Mouse (Mus musculus) forebrain, postnatal 0 days (tissue): Measurements from ENCODE around the gene Crebbp. TPM values are rescaled to one million over a fixed set of nuclear protein-coding genes. Genes with fewer than 3 reads are reported as not detected.

Experiments
- ATAC-seq: fragments of 200-750 bp; cut with Nextera tagmentation; 2 replicates; pipeline ENCODE4 v1.8.0; 2017; ENCODE audit warnings: mild to moderate bottlenecking, moderate library complexity
- DNase-seq: peaks from one replicate; pipeline ENCODE4 v3.0.0-alpha.2; 2015
- H3K27ac ChIP-seq: fragments of 300-500 bp; sonication (generic); 2 replicates; pipeline ENCODE4 v1.5.1; 2014; ENCODE audit warnings: low read depth, mild to moderate bottlenecking, antibody characterized with exemption, low read length, moderate library complexity, mixed read lengths
- H3K27me3 ChIP-seq: fragments of 300-500 bp; sonication (generic); 2 replicates; pipeline ENCODE4 v1.6.1; 2014; ENCODE audit warnings: mild to moderate bottlenecking, low read length, mixed read lengths; ENCODE audit not compliant: insufficient read depth
- H3K36me3 ChIP-seq: fragments of 300-500 bp; sonication (generic); 2 replicates; pipeline ENCODE4 v1.6.1; 2014; ENCODE audit warnings: mild to moderate bottlenecking, moderate library complexity; ENCODE audit not compliant: insufficient read depth
- H3K4me1 ChIP-seq: fragments of 300-500 bp; sonication (generic); 2 replicates; pipeline ENCODE4 v1.6.1; 2014; ENCODE audit warnings: antibody characterized with exemption; ENCODE audit not compliant: insufficient read depth
- H3K4me2 ChIP-seq: fragments of 300-500 bp; sonication (generic); 2 replicates; pipeline ENCODE4 v1.6.1; 2014; ENCODE audit warnings: low read depth, mild to moderate bottlenecking, moderate library complexity
- H3K4me3 ChIP-seq: fragments of 300-500 bp; sonication (generic); 2 replicates; pipeline ENCODE4 v1.5.1; 2014; ENCODE audit warnings: low read depth, low read length, mixed read lengths
- H3K9ac ChIP-seq: fragments of 300-500 bp; sonication (generic); 2 replicates; pipeline ENCODE4 v1.6.1; 2014; ENCODE audit warnings: mild to moderate bottlenecking
- H3K9me3 ChIP-seq: fragments of 300-500 bp; sonication (generic); 2 replicates; pipeline ENCODE4 v1.6.1; 2016; ENCODE audit warnings: low read length
- CTCF ChIP-seq: sonication (generic); IDR thresholded peaks from 2 replicates; pipeline ENCODE4 v1.5.1; 2016; ENCODE audit warnings: antibody characterized with exemption, control low read depth, low read depth
- WGBS: fragments of 180-500 bp; shearing (Covaris S2); extraction: QIAGEN DNeasy Blood & Tissue Kit; methylation state at CpG from one replicate; pipeline ENCODE4 v1.1.7; 2014; 5-methylcytosine and 5-hydroxymethylcytosine counted together
- polyA plus RNA-seq: library from polyadenylated mRNA; unstranded; fragments of >200 nt; fragmentation: Nextera tagmentation; extraction: Ambion mirVana; gene quantifications from 2 replicates; pipeline ENCODE4 v1.2.1, GENCODE M21; 2015
- total RNA-seq: library from RNA; depleted of rRNA; stranded (reverse); fragments of >200 nt; gene quantifications from 2 replicates; pipeline ENCODE4 v1.2.3, GENCODE M21; 2014

Crebbp gene
- total and polyA plus RNA-seq, 2 experiments from 2014 or later, result 31.4 to 59.6 TPM

- 81% methylated on average over 3 of the region's 3 CpGs for WGBS
- H3K36me3 ChIP-seq, result peaks cover 71% of the 10 kb centered on the region
Observed at GRCm38 (mm10) chr16:4053811-4054210, 160.0 kb downstream of the Crebbp start.

GRCm38 (mm10) chr16:4052601-4053000, 161.2 kb downstream of the Crebbp start:
- ATAC-seq, result no peak
- no peaks in the 10 kb centered on the region for H3K27me3 ChIP-seq
- H3K9ac ChIP-seq, result no peak overlapping the region
- H3K4me1 ChIP-seq, result no peaks in the 10 kb centered on the region
- H3K9me3 ChIP-seq, result no peaks in the 10 kb centered on the region
- no peak for DNase-seq
- no peak for TF ChIP-seq CTCF
- peaks cover 75% of the 10 kb centered on the region for H3K36me3 ChIP-seq
- H3K4me2 ChIP-seq, result no peak overlapping the region
- no peak overlapping the region for H3K4me3 ChIP-seq
- H3K27ac ChIP-seq, result no peak overlapping the region
- WGBS, result 94% methylated on average over 4 of the region's 4 CpGs

More at GRCm38 (mm10) chr16:4053811-4054210, 160.0 kb downstream of the Crebbp start:
- Histone ChIP-seq H3K9me3 (no peaks in the 10 kb centered on the region), H3K4me2 (no peak overlapping the region), H3K4me3 (no peak overlapping the region), H3K9ac (no peak overlapping the region), H3K27ac (no peak overlapping the region), H3K27me3 (no peaks in the 10 kb centered on the region), H3K4me1 (no peaks in the 10 kb centered on the region)
- DNase-seq, result no peak
- no peak for TF ChIP-seq CTCF
- ATAC-seq, result no peak

GRCm38 (mm10) chr16:4045524-4045923, 168.3 kb downstream of the Crebbp start:
- no peaks in the 10 kb centered on the region for H3K9me3 ChIP-seq
- H3K4me3 ChIP-seq, result no peak overlapping the region
- no peaks in the 10 kb centered on the region for H3K27me3 ChIP-seq
- WGBS, result 76% methylated on average over 4 of the region's 4 CpGs
- ATAC-seq (no peak), DNase-seq (no peak)
- H3K27ac ChIP-seq, result no peak overlapping the region
- no peak overlapping the region for H3K4me2 ChIP-seq
- H3K9ac ChIP-seq, result no peak overlapping the region
- peak; percentile 27; the same call in 1 of the 2 replicates for TF ChIP-seq CTCF
- H3K4me1 ChIP-seq, result no peaks in the 10 kb centered on the region
- peaks cover 76% of the 10 kb centered on the region for H3K36me3 ChIP-seq

GRCm38 (mm10) chr16:4044093-4044492, 169.7 kb downstream of the Crebbp start:
- no peak for ATAC-seq
- peaks cover 76% of the 10 kb centered on the region for H3K36me3 ChIP-seq

GRCm38 (mm10) chr16:4041646-4042045, 172.2 kb downstream of the Crebbp start:
- Histone ChIP-seq H3K27me3 (no peaks in the 10 kb centered on the region), H3K9me3 (no peaks in the 10 kb centered on the region), H3K36me3 (peaks cover 78% of the 10 kb centered on the region), H3K27ac (no peak overlapping the region), H3K4me3 (no peak overlapping the region), H3K4me1 (no peaks in the 10 kb centered on the region), H3K4me2 (no peak overlapping the region), H3K9ac (no peak overlapping the region)
- ATAC-seq, result no peak
- 96% methylated on average over 4 of the region's 4 CpGs for WGBS
- DNase-seq, result no peak
- no peak for TF ChIP-seq CTCF

More at GRCm38 (mm10) chr16:4044093-4044492, 169.7 kb downstream of the Crebbp start:
- no peak overlapping the region for H3K27ac ChIP-seq
- no peaks in the 10 kb centered on the region for H3K9me3 ChIP-seq
- no peak for TF ChIP-seq CTCF
- no peaks in the 10 kb centered on the region for H3K27me3 ChIP-seq
- no peaks in the 10 kb centered on the region for H3K4me1 ChIP-seq
- 93% methylated on average over 2 of the region's 2 CpGs for WGBS
- H3K9ac ChIP-seq, result no peak overlapping the region
- no peak for DNase-seq
- H3K4me3 ChIP-seq, result no peak overlapping the region
- no peak overlapping the region for H3K4me2 ChIP-seq

GRCm38 (mm10) chr16:4040206-4040605, 173.6 kb downstream of the Crebbp start:
- no peaks in the 10 kb centered on the region for H3K9me3 ChIP-seq
- no peaks in the 10 kb centered on the region for H3K27me3 ChIP-seq
- no peak for TF ChIP-seq CTCF
- 88% methylated on average over 5 of the region's 5 CpGs for WGBS
- no peak overlapping the region for H3K4me2 ChIP-seq
- no peak for ATAC-seq
- H3K4me3 ChIP-seq, result no peak overlapping the region
- no peak overlapping the region for H3K27ac ChIP-seq
- H3K9ac ChIP-seq, result no peak overlapping the region
- H3K36me3 ChIP-seq, result peaks cover 66% of the 10 kb centered on the region
- no peak for DNase-seq
- no peaks in the 10 kb centered on the region for H3K4me1 ChIP-seq

- no peak for TF ChIP-seq CTCF
Observed at GRCm38 (mm10) chr16:4037690-4038089, 176.1 kb downstream of the Crebbp start.

GRCm38 (mm10) chr16:4036807-4037206, 177.0 kb downstream of the Crebbp start, which contains the start of gene Dnase1:
Gene Dnase1 (plus strand): TSS chr16:4036942.
- TF ChIP-seq CTCF, result no peak
- no peak within 1 kb of the TSS for H3K4me3 ChIP-seq
- no peak for DNase-seq
- no peak within 1 kb of the TSS for H3K9ac ChIP-seq
- H3K36me3 ChIP-seq, result peaks cover 42% of the 10 kb centered on the region
- no peaks in the 10 kb centered on the region for H3K27me3 ChIP-seq
- no peaks in the 10 kb centered on the region for H3K9me3 ChIP-seq
- WGBS, result 91% methylated on average over 5 of the region's 5 CpGs
- no peaks in the 10 kb centered on the region for H3K4me1 ChIP-seq
- no peak within 1 kb of the TSS for H3K4me2 ChIP-seq
- no peak within 1 kb of the TSS for H3K27ac ChIP-seq
- ATAC-seq, result no peak

More at GRCm38 (mm10) chr16:4037690-4038089, 176.1 kb downstream of the Crebbp start:
- Histone ChIP-seq H3K4me3 (no peak overlapping the region), H3K9ac (no peak overlapping the region), H3K9me3 (no peaks in the 10 kb centered on the region), H3K4me2 (no peak overlapping the region), H3K27me3 (no peaks in the 10 kb centered on the region), H3K27ac (no peak overlapping the region), H3K4me1 (no peaks in the 10 kb centered on the region), H3K36me3 (peaks cover 48% of the 10 kb centered on the region)
- ATAC-seq (no peak), DNase-seq (no peak)
- 94% methylated on average over 7 of the region's 7 CpGs for WGBS
